Mouse (Mus musculus): ENCODE measurements around the gene Cpt2.

- TF ChIP-seq CTCF (IDR thresholded peaks at IDR 0.05; ENCODE audit: insufficient read depth, low read depth, low read length), result no peak
- no peak for TF ChIP-seq POLR2A (IDR thresholded peaks at IDR 0.05; ENCODE audit: insufficient read depth, low read depth, low read length)
Observed at GRCm38 (mm10) chr4:107933239-107933638, 9.8 kb upstream of the Cpt2 start.

Data from olfactory bulb, adult 2 months (tissue).